Comparison of ENCODE assay signal across 7 mouse cellular contexts in genomic region chr5:24447624-24448298, GRCm38 (mm10). TPM values are rescaled to one million over a fixed set of nuclear protein-coding genes. Genes with fewer than 3 reads are reported as not detected.
DNase-seq lines count a peak whose midpoint lies in the region; ATAC-seq and TF ChIP-seq lines count a peak whose summit lies in the region.

Tmub1 (minus strand) TSS chr5:24447854.

- H3K9me3 ChIP-seq in intestine, postnatal 0 days (ENCODE audit: control insufficient read depth): no peaks in the 10 kb centered on the region
- H3K9me3 ChIP-seq in midbrain, embryonic 10.5 days (replicated peaks): no peaks in the 10 kb centered on the region

- no peaks in the 10 kb centered on the region for H3K27me3 ChIP-seq in intestine, postnatal 0 days (replicated peaks; ENCODE audit: control insufficient read depth, insufficient read depth, low read length)
- H3K27me3 ChIP-seq in midbrain, embryonic 10.5 days (ENCODE audit: low read depth, poor library complexity, severe bottlenecking): peaks cover 25% of the 10 kb centered on the region

- peak within 1 kb of the TSS; percentile 49 for H3K4me3 ChIP-seq in intestine, postnatal 0 days (ENCODE audit: low read depth, low read length)
- H3K4me3 ChIP-seq in midbrain, embryonic 10.5 days: peak within 1 kb of the TSS; percentile 79

- H3K9ac ChIP-seq in intestine, postnatal 0 days (ENCODE audit: low read depth, low read length): peak within 1 kb of the TSS; percentile 38

- intact Hi-C loops in left cerebral cortex, postnatal 36 days (cut with DNase I): loop anchor here (1.0 kb wide), 1 partner anchor 24 kb away; the partner anchor contains the start of genes Cdk5 and Slc4a2

- peak; percentile 69 for ATAC-seq in intestine, postnatal 0 days

- H3K27ac ChIP-seq in intestine, postnatal 0 days (ENCODE audit: low read depth, low read length): no peak within 1 kb of the TSS
- peak within 1 kb of the TSS; percentile 86 for H3K27ac ChIP-seq in midbrain, embryonic 10.5 days (replicated peaks)

- TF ChIP-seq CTCF in intestine, postnatal 0 days (IDR thresholded peaks at IDR 0.05; ENCODE audit: low read depth): no peak

- 2% methylated on average over 34 of the region's 34 CpGs for WGBS in intestine, postnatal 0 days
- 3% methylated on average over 34 of the region's 34 CpGs for WGBS in midbrain, embryonic 10.5 days

- DNase-seq in adrenal gland, adult 8-10 months: peak; percentile 87
- peak; percentile 84 for DNase-seq in embryo, embryonic 9.5 days (ENCODE audit: extremely low spot score)
- no peak for DNase-seq in gonadal fat pad, adult 2 months (ENCODE audit: low read depth)
- peak; percentile 87 to 90 for DNase-seq in left cerebral cortex, postnatal 36 days (ENCODE audit: low spot score in 2 of 2)
- peak; percentile 83 for DNase-seq in midbrain, embryonic 10.5 days (ENCODE audit: low spot score)
- DNase-seq in skeletal muscle tissue, adult 2 months (ENCODE audit: low read depth, low spot score): peak; percentile 73

- peaks cover 12% of the 10 kb centered on the region; the same call in 1 of the 2 replicates for H3K36me3 ChIP-seq in intestine, postnatal 0 days (ENCODE audit: control insufficient read depth, insufficient read depth)
- peaks cover 13% of the 10 kb centered on the region for H3K36me3 ChIP-seq in midbrain, embryonic 10.5 days

- 0 out of 2 replicates have a peak, but pooled peaks cover 17% of the 10 kb centered on the region for H3K4me1 ChIP-seq in intestine, postnatal 0 days (replicated peaks; ENCODE audit: control insufficient read depth, insufficient read depth, low read length)
- H3K4me1 ChIP-seq in midbrain, embryonic 10.5 days: peaks cover 59% of the 10 kb centered on the region

- peak within 1 kb of the TSS; percentile 69 for H3K4me2 ChIP-seq in intestine, postnatal 0 days (replicated peaks; ENCODE audit: low read depth)

RNA-seq across cellular contexts. Expression of gene Tmub1, which starts in this region (rescaled TPM):
- 10 to 100 TPM; 17.0 to 19.6 (median 17.7) TPM for total RNA-seq in adrenal gland, adult 8-10 months (2022)
- 32.8 and 39.3 TPM in 2 replicates for polyA plus RNA-seq in gonadal fat pad, adult 2 months (2012; rRNA removed)
- 27.5 and 28.8 TPM in 2 replicates for polyA plus RNA-seq in intestine, postnatal 0 days (2015; fragmentation: Nextera tagmentation; extraction: Ambion mirVana)
- 10 to 100 TPM; 24.8 to 32.5 TPM for total RNA-seq in left cerebral cortex, postnatal 36 days (2021)
- polyA plus RNA-seq in midbrain, embryonic 10.5 days (2016; fragmentation: Nextera tagmentation; extraction: Ambion mirVana): 30.9 and 32.9 TPM in 2 replicates
